Mouse (Mus musculus): ENCODE data around the gene Map2k1. TPM values are rescaled to one million over a fixed set of nuclear protein-coding genes. Genes with fewer than 3 reads are reported as not detected.
A peak's percentile ranks its signal among the peaks of the same experiment; 100 is the strongest.
"Not testable (repeated sequence)": the region's sequence is repeated elsewhere in the genome, so short reads cannot be mapped to it uniquely, and the experiment has no call there.

The Map2k1 gene
- total RNA-seq, 2 experiments from 2014 or later = 280 to 296 TPM

DNA sequence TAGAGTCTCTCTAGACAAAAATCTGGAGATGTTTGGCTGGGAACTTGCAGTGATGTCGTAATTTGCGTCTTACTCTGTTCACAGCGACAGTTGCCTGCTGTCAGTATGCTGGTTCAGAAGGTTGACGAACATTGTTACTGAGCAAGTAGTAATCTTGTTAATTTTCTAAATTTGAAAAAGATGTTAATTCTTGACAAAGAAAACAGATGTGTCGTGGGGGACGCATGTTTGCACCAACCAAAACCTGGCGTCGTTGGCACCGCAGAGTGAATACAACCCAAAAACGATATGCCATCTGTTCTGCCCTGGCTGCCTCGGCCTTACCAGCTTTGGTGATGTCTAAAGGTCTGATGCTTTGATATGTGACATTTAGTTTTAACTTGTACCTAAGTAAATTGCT, 78.1 kb downstream of the Map2k1 start:
- no peak for DNase-seq (ENCODE audit: low spot score in 2 of 2)
- intact Hi-C loops (cut with DNase I) = no loop called here

DNA sequence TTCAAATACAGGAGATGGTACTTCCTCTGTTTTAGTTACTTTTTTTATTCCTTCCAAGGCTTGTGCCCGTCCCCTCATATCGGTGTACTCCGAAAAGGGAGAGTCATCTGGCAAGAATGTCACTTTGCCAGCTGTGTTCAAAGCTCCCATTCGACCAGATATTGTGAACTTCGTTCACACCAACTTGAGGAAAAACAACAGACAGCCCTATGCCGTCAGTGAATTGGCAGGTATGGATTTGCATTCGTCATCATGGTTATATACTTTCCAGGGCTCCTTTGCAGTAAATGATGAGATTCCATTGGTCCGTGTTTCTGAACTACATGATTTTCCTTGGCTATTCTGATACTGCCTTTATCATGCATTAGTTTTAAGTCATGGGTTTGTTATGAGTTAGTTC, 78.7 kb downstream of the Map2k1 start:
- DNase-seq (ENCODE audit: low spot score in 2 of 2) = no peak
- intact Hi-C loops (cut with DNase I) = no loop called here

DNA sequence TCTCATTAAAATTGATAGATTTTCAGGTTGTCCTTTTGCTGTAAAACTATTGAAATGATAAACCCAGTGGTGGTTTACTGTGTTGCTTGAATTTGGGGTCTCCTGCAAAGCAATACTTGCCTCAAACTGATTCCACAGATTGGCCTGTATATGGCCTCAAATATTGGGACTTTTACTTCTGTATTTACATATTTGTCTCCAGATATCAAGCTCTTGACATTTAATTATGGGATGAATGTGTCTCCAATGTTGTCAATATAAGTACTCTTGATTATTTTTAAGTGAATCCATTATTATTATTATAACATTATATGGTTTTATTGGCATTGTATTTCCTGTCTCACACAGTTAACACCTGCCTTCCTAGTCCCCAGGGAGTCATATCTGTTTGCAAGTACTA, 79.1 kb downstream of the Map2k1 start:
- DNase-seq (ENCODE audit: low spot score in 2 of 2) = no peak
- intact Hi-C loops (cut with DNase I) = no loop called here

DNA sequence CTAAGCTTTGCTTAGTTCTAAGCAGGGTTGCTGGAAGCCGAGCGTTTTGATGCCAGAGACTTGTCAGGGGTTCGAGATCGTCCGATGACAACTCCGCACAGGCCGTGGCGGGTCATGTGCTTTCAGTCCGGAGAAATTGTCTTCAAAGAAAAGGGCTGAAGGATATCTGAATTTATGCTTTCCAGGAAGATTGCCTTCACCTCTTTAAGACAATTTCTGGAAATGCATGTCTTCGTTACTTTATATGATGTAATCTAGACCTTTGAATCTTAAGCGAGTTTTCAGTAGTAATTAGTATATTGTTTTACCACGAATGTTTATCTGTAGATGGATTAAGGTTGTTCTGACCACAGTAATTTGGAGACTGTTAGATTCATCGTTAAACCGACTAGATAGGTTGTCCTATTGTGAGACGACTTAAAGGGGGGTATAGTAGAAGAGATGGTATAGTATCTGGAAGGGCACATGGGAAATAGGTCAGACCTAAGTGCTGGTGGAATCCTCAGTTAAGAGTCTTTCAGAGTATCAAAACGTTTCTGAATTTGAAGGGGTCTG, 79.7 kb downstream of the Map2k1 start:
- intact Hi-C loops (cut with DNase I) = no loop called here

DNA sequence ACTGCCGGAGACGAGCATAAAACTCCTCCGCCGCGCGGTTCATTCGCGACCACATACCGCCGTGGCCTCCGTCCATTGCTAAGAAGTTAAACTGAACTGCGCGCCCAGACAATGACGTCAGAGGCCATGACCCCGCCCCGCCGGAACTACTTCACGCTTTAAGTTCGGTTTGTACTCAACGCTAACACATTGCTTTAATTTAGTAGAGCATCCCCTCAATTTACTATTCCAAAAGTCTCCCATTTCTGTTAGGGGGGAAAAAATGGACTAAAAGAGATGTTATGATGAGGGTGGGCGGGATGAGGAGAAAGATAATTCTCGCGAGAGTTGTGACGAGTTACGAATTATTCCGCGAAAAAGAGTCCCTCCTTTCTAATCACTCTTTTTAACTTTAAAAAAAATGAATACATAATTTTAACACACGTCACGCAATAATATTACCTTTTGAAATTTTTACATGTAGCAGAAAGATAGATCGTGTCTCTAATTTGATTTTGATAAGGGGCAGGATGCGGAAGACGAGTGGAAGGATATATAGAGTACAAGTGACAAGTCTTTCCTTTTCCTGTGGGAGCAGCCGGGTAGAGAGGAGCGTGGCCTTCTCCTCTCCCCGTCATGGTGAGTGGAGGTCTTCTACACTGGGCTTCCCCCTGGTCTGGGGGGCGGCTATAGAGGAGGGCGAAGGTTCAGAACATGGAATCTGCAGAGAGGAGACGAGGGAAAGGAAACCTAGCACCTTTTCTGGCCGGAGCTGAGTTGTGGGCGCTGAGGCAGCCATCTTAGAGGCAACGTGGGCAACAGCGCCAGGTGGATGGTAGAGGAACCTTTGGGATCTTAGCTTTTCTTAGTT, 80.4 kb downstream of the Map2k1 start, which contains the start of the genes Zwilch and Rpl4:
Zwilch (minus strand) TSS at position 289 of the 850 bp plus-strand sequence.
Rpl4 (plus strand) TSS at position 560 of the 850 bp plus-strand sequence.
- DNase-seq (ENCODE audit: low spot score in 2 of 2) = peak; percentile 71 to 84
- intact Hi-C loops (cut with DNase I) = no loop called here

More for the DNA sequence above, 79.7 kb downstream of the Map2k1 start:
- DNase-seq (ENCODE audit: low spot score in 2 of 2) = no peak

DNA sequence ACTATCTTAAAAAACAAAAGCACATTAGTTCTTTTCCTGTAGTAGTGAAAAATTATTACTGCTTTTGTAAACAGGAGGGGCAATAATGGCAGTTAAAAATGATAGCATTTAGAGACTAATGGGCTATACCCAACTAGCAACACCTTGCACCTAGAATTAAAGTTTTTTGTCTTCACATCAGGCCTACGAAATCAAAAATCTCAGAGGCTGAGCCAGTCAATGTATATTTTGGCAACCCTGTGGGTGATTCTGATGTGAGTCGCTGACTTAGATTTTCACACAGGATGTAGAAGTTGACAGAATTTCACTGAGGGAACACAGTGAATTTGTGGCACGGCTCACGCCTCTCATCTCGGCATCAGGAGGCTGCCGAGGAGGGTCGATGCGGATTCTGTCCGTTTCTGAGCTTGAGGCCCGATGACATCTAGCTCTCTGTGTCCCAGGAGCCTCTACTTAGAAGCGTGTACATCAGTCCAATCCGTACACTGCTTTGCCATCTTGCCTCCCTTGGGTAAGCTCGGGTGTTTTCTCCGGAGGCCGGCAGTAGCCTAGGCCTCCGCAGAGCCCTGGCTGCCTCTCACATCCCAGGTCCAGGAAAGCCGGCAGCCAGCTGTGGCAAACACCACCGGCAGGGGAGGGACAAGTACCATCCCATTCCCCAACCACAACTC, 81.2 kb downstream of the Map2k1 start:
- intact Hi-C loops (cut with DNase I) = no loop called here
- DNase-seq (ENCODE audit: low spot score in 2 of 2) = no peak

DNA sequence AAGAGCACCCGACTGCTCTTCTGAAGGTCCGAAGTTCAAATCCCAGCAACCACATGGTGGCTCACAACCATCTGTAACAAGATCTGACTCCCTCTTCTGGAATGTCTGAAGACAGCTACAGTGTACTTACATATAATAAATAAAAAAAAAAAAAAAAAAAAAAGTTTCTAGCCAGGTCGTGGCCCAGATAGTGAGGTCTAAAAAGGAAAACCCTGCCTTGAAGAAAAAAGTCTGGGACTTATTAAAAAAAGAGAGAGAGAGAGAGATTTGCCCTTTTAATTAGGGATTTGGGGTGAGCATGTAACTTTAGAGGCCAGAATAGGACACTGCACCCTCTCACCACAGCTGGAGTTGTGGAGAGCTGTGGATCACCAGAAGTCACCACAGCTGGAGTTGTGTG, 83.5 kb downstream of the Map2k1 start:
- intact Hi-C loops (cut with DNase I); DNase-seq (ENCODE audit: low spot score in 2 of 2): not testable (repeated sequence)

DNA sequence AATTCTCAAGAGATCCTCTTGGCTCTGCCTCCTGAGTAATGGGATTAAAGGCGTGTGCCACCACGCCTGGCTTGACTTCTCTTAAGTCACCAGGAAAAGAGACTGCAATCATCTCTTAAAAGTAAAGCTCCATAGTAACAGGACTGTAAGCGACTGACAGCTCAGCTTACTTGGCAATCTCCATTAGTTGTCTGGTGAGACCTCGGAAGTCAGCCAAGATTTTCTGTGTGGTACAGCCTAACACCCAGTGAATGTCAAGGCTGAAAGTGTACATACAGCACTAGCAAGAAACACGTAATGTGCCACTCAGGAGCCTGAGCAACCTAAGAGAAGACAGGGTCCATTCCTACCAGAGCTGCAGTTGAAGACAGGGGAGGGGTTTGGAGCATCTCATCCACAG, 93.0 kb downstream of the Map2k1 start:
- intact Hi-C loops (cut with DNase I) = no loop called here
- DNase-seq (ENCODE audit: low spot score in 2 of 2) = no peak

DNA sequence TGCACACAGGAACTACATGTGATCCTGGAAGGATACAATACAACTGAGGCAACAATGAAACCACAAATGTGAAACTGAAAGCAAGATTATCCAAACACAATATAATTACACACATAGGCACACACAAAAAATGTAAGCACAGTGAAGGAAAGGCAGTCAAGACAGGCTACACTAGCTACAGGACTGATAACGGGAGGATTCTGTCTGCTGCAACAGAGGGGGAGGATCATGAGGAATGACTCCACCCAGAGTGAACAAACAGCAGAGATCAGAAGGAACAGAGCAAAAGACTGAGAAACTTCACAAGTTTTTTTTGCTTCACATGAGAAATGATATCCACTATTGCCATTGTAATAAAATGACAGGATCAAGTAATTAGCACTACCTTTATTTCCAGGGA, 96.8 kb downstream of the Map2k1 start:
- intact Hi-C loops (cut with DNase I) = no loop called here

DNA sequence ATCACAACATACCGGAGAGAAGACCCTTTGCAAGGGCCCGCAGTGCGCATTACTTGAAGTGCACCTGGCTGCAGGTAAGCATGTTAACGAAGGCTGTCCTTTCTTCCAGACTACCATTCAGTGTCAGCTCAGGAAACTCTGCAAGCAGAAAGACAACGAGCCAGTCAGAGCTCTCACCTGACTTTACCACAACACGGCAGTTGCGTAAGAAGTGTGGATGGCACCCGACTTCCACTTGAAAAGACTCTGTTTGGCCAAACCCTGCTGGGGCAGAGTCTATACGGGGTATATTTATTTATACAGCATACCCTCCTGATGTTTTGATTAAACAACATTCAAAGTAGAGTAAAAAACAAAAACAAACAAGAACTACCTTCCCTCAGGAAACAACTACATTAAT, 113.6 kb downstream of the Map2k1 start:
- intact Hi-C loops (cut with DNase I) = loop anchor here (5.0 kb wide), 1 partner anchor 132 kb away; no protein-coding TSS in a partner anchor
- no peak for DNase-seq (ENCODE audit: low spot score in 2 of 2)

More for the DNA sequence above, 96.8 kb downstream of the Map2k1 start:
- DNase-seq (ENCODE audit: low spot score in 2 of 2) = no peak

DNA sequence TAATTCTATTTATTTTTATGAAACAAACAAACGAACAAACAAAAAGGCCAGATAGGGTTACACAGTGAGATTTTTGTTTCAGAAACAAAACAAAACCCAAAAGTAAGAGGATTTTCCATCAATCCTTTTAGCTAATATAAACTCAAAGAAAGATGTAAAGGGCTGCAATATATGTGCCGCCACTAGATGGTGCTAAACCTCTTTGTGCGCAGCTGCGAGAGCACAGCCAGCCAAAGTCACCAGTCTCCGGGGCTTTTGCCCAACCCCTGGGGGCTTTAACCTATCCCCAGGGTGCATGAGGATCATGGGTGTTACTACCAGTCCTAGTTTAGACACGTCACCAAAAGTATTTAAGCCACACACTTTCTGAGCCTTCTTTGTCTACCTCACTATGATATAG, 114.5 kb downstream of the Map2k1 start:
- intact Hi-C loops (cut with DNase I) = loop anchor here (5.0 kb wide), 1 partner anchor 133 kb away; no protein-coding TSS in a partner anchor
- peak in 1 of 2 experiments; percentile 35 for DNase-seq (ENCODE audit: low spot score in 2 of 2)

Small RNAs within 50 kb of the gene (microRNA-seq; reads per million reads assigned to microRNA genes)
- not detected for gene Gm24106

Other genes with a start within 250 kb of the Map2k1 start
- gene Smad6, start 231.6 kb downstream of the Map2k1 start, total RNA-seq (2021) = 1 to 10 TPM; 1.7 to 3.6 TPM
- not detected for gene Lctl, start 136.5 kb downstream of the Map2k1 start, total RNA-seq (2021)
- 1 to 10 TPM; 2.7 to 4.2 TPM for gene Zwilch, start 80.5 kb downstream of the Map2k1 start, total RNA-seq (2021)
- 100 to 1,000 TPM; 475 to 553 TPM for gene Rpl4, start 80.3 kb downstream of the Map2k1 start, total RNA-seq (2021)
- gene Snapc5, start 74.4 kb downstream of the Map2k1 start, total RNA-seq (2021) = 10 to 100 TPM; 20.5 to 22.4 TPM
- 1 to 10 TPM; 2.4 to 2.7 TPM for gene Uchl4, start 18.4 kb downstream of the Map2k1 start, total RNA-seq (2021)
- gene Tipin, start 27.9 kb upstream of the Map2k1 start, total RNA-seq (2021) = 10 to 100 TPM; 16.8 to 27.1 TPM
- gene Dis3l, start 87.7 kb upstream of the Map2k1 start, total RNA-seq (2021) = 10 to 100 TPM; 25.6 to 32.1 TPM
- 10 to 100 TPM; 12.6 to 14.6 TPM for gene Megf11, start 132.0 kb upstream of the Map2k1 start, total RNA-seq (2021)

Data from left cerebral cortex, postnatal 36 days (tissue).